Mouse (Mus musculus): ENCODE measurements around the gene Itpk1.

DNA sequence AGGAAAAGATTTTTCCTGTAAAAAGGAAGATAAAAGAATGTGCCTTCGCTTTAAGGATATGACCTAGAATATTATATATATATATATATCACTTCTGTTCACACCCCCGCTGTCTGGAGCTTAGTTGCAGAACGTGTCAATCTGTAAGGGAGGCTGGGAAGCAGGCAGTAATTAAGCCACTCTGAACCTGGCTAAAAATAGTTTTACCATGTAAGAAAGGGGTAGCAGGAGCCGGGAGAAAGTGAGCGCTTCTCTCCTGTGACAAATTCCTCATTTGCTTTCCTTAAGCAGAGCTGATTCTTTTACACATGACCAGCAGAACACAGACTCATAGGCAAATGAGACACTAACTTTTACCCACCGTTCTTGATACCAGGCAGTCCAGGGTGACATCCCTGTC lies 19.1 kb upstream of the Itpk1 start:
- TF ChIP-seq CTCF (IDR thresholded peaks at IDR 0.05) (no peak), POLR2A (IDR thresholded peaks at IDR 0.05; ENCODE audit: insufficient read depth, low read depth, low read length) (no peak)
